Mouse (Mus musculus): Measurements from ENCODE around the gene Epha3.

- TF ChIP-seq GATA1 (IDR thresholded peaks at IDR 0.05; ENCODE audit: borderline replicate concordance, low read length) (no peak), FLI1 (IDR thresholded peaks at IDR 0.05; ENCODE audit: low read length) (no peak)
Observed at GRCm38 (mm10) chr16:63801436-63801835, 62.5 kb downstream of the Epha3 start.
